Mouse (Mus musculus) CH12.LX (cell line): ENCODE results near the gene Otop3. TPM values are rescaled to one million over a fixed set of nuclear protein-coding genes. Genes with fewer than 3 reads are reported as not detected.
A peak's percentile ranks its signal among the peaks of the same experiment; 100 is the strongest.

ENCODE experiments used
- DNase-seq: peaks from one replicate; pipeline ENCODE4 v3.0.0-alpha.2; 2013; ENCODE audit errors: extremely low read depth
- H3K27ac ChIP-seq: 2 replicates; pipeline ENCODE4 v1.5.1; 2012; ENCODE audit warnings: low read depth, mild to moderate bottlenecking, control low read depth, moderate library complexity; ENCODE audit not compliant: insufficient read depth
- H3K27me3 ChIP-seq: replicated peaks from 2 replicates; pipeline ENCODE3; 2012; ENCODE audit warnings: inconsistent platforms
- H3K36me3 ChIP-seq, 2 experiments: replicated peaks in 1 of 2; 2 replicates each; pipeline versions ENCODE3 to v1.6.1; 2012; ENCODE audit warnings: inconsistent platforms in 1 of 2, low read length in 1 of 2, mild to moderate bottlenecking in 1 of 2, mixed read lengths in 1 of 2, moderate library complexity in 1 of 2; ENCODE audit not compliant: control insufficient read depth in 1 of 2, insufficient read depth in 1 of 2
- H3K4me1 ChIP-seq, 2 experiments: 2 replicates each; pipeline ENCODE4 v1.6.1; 2012; ENCODE audit warnings: inconsistent platforms in 1 of 2, moderate library complexity in 1 of 2; ENCODE audit not compliant: insufficient read depth in 2 of 2, control insufficient read depth in 1 of 2
- H3K4me2 ChIP-seq: 2 replicates; pipeline ENCODE4 v1.6.1; 2012; ENCODE audit warnings: low read depth, mild to moderate bottlenecking, control low read depth; ENCODE audit not compliant: poor library complexity, insufficient read depth, severe bottlenecking
- H3K4me3 ChIP-seq, 3 experiments: fragments of 150-350 bp in 1 of 3; sonication (generic) in 1 of 3; replicated peaks in 1 of 3; 2 replicates each; pipeline versions ENCODE3 to v1.5.1; 2011 to 2012; ENCODE audit warnings: low read depth in 2 of 3, low read length in 2 of 3, mild to moderate bottlenecking in 2 of 3, moderate library complexity in 2 of 3, control low read depth in 1 of 3, improper control_type of control experiment in 1 of 3, inconsistent platforms in 1 of 3, mixed read lengths in 1 of 3; ENCODE audit not compliant: poor library complexity in 1 of 3
- H3K79me2 ChIP-seq: replicated peaks from 2 replicates; pipeline ENCODE4 v1.6.1; 2012; ENCODE audit warnings: mild to moderate bottlenecking, moderate library complexity; ENCODE audit not compliant: control insufficient read depth, poor library complexity, insufficient read depth, severe bottlenecking; ENCODE audit errors: extremely low read depth
- H3K9ac ChIP-seq: 2 replicates; pipeline ENCODE4 v1.6.1; 2012; ENCODE audit warnings: low read depth, mild to moderate bottlenecking, control low read depth, moderate library complexity; ENCODE audit not compliant: insufficient read depth
- H3K9me3 ChIP-seq: replicated peaks from 2 replicates; pipeline ENCODE3; 2012; ENCODE audit warnings: low read length, inconsistent platforms, mixed read lengths
- E2F4 ChIP-seq: IDR thresholded peaks from 2 replicates; pipeline ENCODE4 v1.6.1; 2011; ENCODE audit warnings: low read depth, low read length, improper control_type of control experiment; ENCODE audit not compliant: insufficient replicate concordance
- ELF1 ChIP-seq: IDR thresholded peaks from 2 replicates; pipeline ENCODE4 v1.6.1; 2014; ENCODE audit warnings: low read depth, mild to moderate bottlenecking, inconsistent platforms, low read length, improper control_type of control experiment
- JUN ChIP-seq: IDR thresholded peaks from 2 replicates; pipeline ENCODE4 v1.6.1; 2011; ENCODE audit warnings: low read depth, mild to moderate bottlenecking, low read length, improper control_type of control experiment, moderate library complexity; ENCODE audit not compliant: insufficient read depth
- KAT2A ChIP-seq: IDR thresholded peaks from 2 replicates; pipeline ENCODE4 v1.6.1; 2012; ENCODE audit warnings: low read length, improper control_type of control experiment, inconsistent platforms; ENCODE audit not compliant: insufficient replicate concordance
- SIN3A ChIP-seq: IDR thresholded peaks from 2 replicates; pipeline ENCODE4 v1.6.1; 2012; ENCODE audit warnings: low read length, improper control_type of control experiment, inconsistent platforms
- SMC3 ChIP-seq: IDR thresholded peaks from 2 replicates; pipeline ENCODE4 v1.6.1; 2011; ENCODE audit warnings: low read depth, low read length, improper control_type of control experiment
- ZMIZ1 ChIP-seq: IDR thresholded peaks from 2 replicates; pipeline ENCODE4 v1.6.1; 2012; ENCODE audit warnings: low read depth, mild to moderate bottlenecking, inconsistent platforms, low read length, improper control_type of control experiment
- dilution Hi-C: fragments of 300-500 bp; cut with MboI; formaldehyde crosslinking; loops from 2 replicates; pipeline ENCODE4 v1.14.3; 2020; ENCODE audit warnings: low sequenced_read_pairs; ENCODE audit not compliant: extremely low pct_unique_long_range_greater_than_20kb, extremely low pct_ligation_motif_present
- in situ Hi-C: fragments of 300-500 bp; cut with MboI; formaldehyde crosslinking; loops from 3 replicates; pipeline ENCODE4 v1.14.3; 2019; ENCODE audit warnings: low sequenced_read_pairs, low pct_ligation_motif_present, low pct_unique_long_range_greater_than_20kb, mixed read lengths
- polyA plus RNA-seq: library from polyadenylated mRNA; unstranded; fragments of >175 nt; gene quantifications from 2 replicates; pipeline ENCODE4 v1.2.1, GENCODE M21; 2012; ENCODE audit warnings: low read depth; ENCODE audit not compliant: insufficient read length
- total RNA-seq, 2 experiments: library from RNA; depleted of rRNA; stranded (reverse); fragments of 300-350 nt in 1 of 2; fragments of >200 nt in 1 of 2; gene quantifications; 2 replicates each; pipeline ENCODE4 v1.2.3; 2012 to 2014

Gene Otop3
- total and polyA plus RNA-seq, 3 experiments: not detected

GRCm38 (mm10) chr11:115374695-115375425, 40.3 kb downstream of the Otop3 start:
- TF ChIP-seq SIN3A: peak; percentile 11; the same call in 1 of the 2 replicates
- TF ChIP-seq ELF1: no peak
- no peak for DNase-seq
- peaks cover 10% of the 10 kb centered on the region for H3K9me3 ChIP-seq
- no peaks in the 10 kb centered on the region for H3K79me2 ChIP-seq
- H3K9ac ChIP-seq: 0 out of 2 replicates have a peak overlapping the region, but pooled peaks have one; percentile 35
- H3K27ac ChIP-seq: no peak overlapping the region
- no peaks in the 10 kb centered on the region for H3K36me3 ChIP-seq
- peaks cover 85% of the 10 kb centered on the region for H3K27me3 ChIP-seq
- dilution Hi-C loops (no loop called here), in situ Hi-C loops (no loop called here)
- H3K4me2 ChIP-seq: peak overlapping the region; percentile 94
- H3K4me3 ChIP-seq: no peak overlapping the region
- peaks cover 4 to 10% of the 10 kb centered on the region in 2 experiments; a peak in 3 of 4 replicates for H3K4me1 ChIP-seq

- no peak for DNase-seq
- Histone ChIP-seq H3K27ac (no peak overlapping the region), H3K9me3 (peaks cover 12% of the 10 kb centered on the region)
- no peak for TF ChIP-seq SMC3
- TF ChIP-seq, all 38 proteins: peak for 0
- Histone ChIP-seq H3K4me3 (no peak overlapping the region), H3K4me2 (no peak overlapping the region), H3K4me1 (peaks cover 4 to 10% of the 10 kb centered on the region in 2 experiments; a peak in 3 of 4 replicates), H3K79me2 (no peaks in the 10 kb centered on the region), H3K36me3 (no peaks in the 10 kb centered on the region), H3K9ac (no peak overlapping the region), H3K27me3 (peaks cover 72% of the 10 kb centered on the region)
- in situ Hi-C loops (no loop called here), dilution Hi-C loops (no loop called here)
Observed at GRCm38 (mm10) chr11:115376722-115377121, 42.2 kb downstream of the Otop3 start.

GRCm38 (mm10) chr11:115377254-115377653, 42.7 kb downstream of the Otop3 start:
- Histone ChIP-seq H3K4me3 (no peak overlapping the region), H3K4me2 (no peak overlapping the region), H3K4me1 (peaks cover 4 to 10% of the 10 kb centered on the region in 2 experiments; a peak in 3 of 4 replicates), H3K27ac (no peak overlapping the region), H3K27me3 (peaks cover 67% of the 10 kb centered on the region), H3K9ac (no peak overlapping the region), H3K79me2 (no peaks in the 10 kb centered on the region), H3K36me3 (no peaks in the 10 kb centered on the region), H3K9me3 (peaks cover 18% of the 10 kb centered on the region)
- no peak for DNase-seq
- dilution Hi-C loops: no loop called here
- in situ Hi-C loops: no loop called here
- no peak for TF ChIP-seq ZMIZ1
- TF ChIP-seq E2F4: no peak
- TF ChIP-seq JUN: no peak
- no peak for TF ChIP-seq ELF1
- no peak for TF ChIP-seq KAT2A
